Mouse (Mus musculus) MEL (cell line): ENCODE results near the gene Gm20388. TPM values are rescaled to one million over a fixed set of nuclear protein-coding genes. Genes with fewer than 3 reads are reported as not detected.

ENCODE experiments used
- DNase-seq: peaks from one replicate; pipeline ENCODE4 v3.0.0; 2011; ENCODE audit warnings: low read depth, low spot score
- H3K27ac ChIP-seq: 2 replicates; pipeline ENCODE4 v1.5.1; 2012; ENCODE audit warnings: low read depth, mild to moderate bottlenecking, control low read depth, low read length, moderate library complexity; ENCODE audit not compliant: control insufficient read depth
- H3K27me3 ChIP-seq, 2 experiments: fragments of 150-350 bp in 1 of 2; sonication (generic) in 1 of 2; 2 replicates each; pipeline ENCODE4 v1.6.1; 2012; ENCODE audit warnings: low read length in 2 of 2, mild to moderate bottlenecking in 2 of 2, improper control_type of control experiment in 1 of 2, moderate library complexity in 1 of 2; ENCODE audit not compliant: insufficient read depth in 2 of 2, control insufficient read depth in 1 of 2
- H3K36me3 ChIP-seq, 2 experiments: 2 replicates each; pipeline ENCODE4 v1.6.1; 2012 to 2014; ENCODE audit warnings: low read length in 2 of 2, improper control_type of control experiment in 1 of 2, inconsistent platforms in 1 of 2, mild to moderate bottlenecking in 1 of 2; ENCODE audit not compliant: insufficient read depth in 2 of 2, control insufficient read depth in 1 of 2
- H3K4me1 ChIP-seq, 2 experiments: fragments of 150-350 bp in 1 of 2; sonication (generic) in 1 of 2; 2 replicates each; pipeline ENCODE4 v1.6.1; 2012; ENCODE audit warnings: low read length in 2 of 2, improper control_type of control experiment in 1 of 2, mild to moderate bottlenecking in 1 of 2; ENCODE audit not compliant: insufficient read depth in 2 of 2, control insufficient read depth in 1 of 2
- H3K4me3 ChIP-seq, 2 experiments: fragments of 150-350 bp in 1 of 2; sonication (generic) in 1 of 2; 2 replicates each; pipeline ENCODE4 v1.5.1; 2012; ENCODE audit warnings: low read depth in 2 of 2, low read length in 2 of 2, mild to moderate bottlenecking in 2 of 2, moderate library complexity in 2 of 2, control low read depth in 1 of 2, improper control_type of control experiment in 1 of 2; ENCODE audit not compliant: control insufficient read depth in 1 of 2, insufficient read depth in 1 of 2
- H3K79me2 ChIP-seq: 2 replicates; pipeline ENCODE4 v1.6.1; 2012; ENCODE audit warnings: mild to moderate bottlenecking, low read length, moderate library complexity; ENCODE audit not compliant: control insufficient read depth, poor library complexity, insufficient read depth
- H3K9ac ChIP-seq: 2 replicates; pipeline ENCODE4 v1.6.1; 2012; ENCODE audit warnings: low read depth, mild to moderate bottlenecking, control low read depth, low read length, moderate library complexity; ENCODE audit not compliant: control insufficient read depth, poor library complexity, severe bottlenecking
- H3K9me3 ChIP-seq: fragments of 150-350 bp; sonication (generic); replicated peaks from 2 replicates; pipeline ENCODE4 v1.6.1; 2012; ENCODE audit warnings: mild to moderate bottlenecking, low read length, improper control_type of control experiment, moderate library complexity; ENCODE audit not compliant: insufficient read depth
- E2F4 ChIP-seq: IDR thresholded peaks from 2 replicates; pipeline ENCODE4 v1.6.1; 2011; ENCODE audit warnings: low read depth, low read length, improper control_type of control experiment, borderline replicate concordance
- EP300 ChIP-seq, 2 experiments: IDR thresholded peaks; 2 replicates each; pipeline ENCODE4 v1.6.1; 2011; ENCODE audit warnings: improper control_type of control experiment in 2 of 2, low read length in 2 of 2, low read depth in 1 of 2, mild to moderate bottlenecking in 1 of 2
- ETS1 ChIP-seq: IDR thresholded peaks from 2 replicates; pipeline ENCODE4 v1.6.1; 2012; ENCODE audit warnings: low read depth, mild to moderate bottlenecking, inconsistent platforms, low read length, improper control_type of control experiment, moderate library complexity
- HCFC1 ChIP-seq: IDR thresholded peaks from 2 replicates; pipeline ENCODE4 v1.6.1; 2012; ENCODE audit warnings: low read depth, mild to moderate bottlenecking, inconsistent platforms, low read length, improper control_type of control experiment, moderate library complexity
- JUND ChIP-seq: IDR thresholded peaks from 2 replicates; pipeline ENCODE4 v1.6.1; 2011; ENCODE audit warnings: low read depth, mild to moderate bottlenecking, improper control_type of control experiment, low read length
- MAX ChIP-seq: IDR thresholded peaks from 2 replicates; pipeline ENCODE4 v1.6.1; 2011; ENCODE audit warnings: low read length, improper control_type of control experiment
- MYB ChIP-seq: IDR thresholded peaks from 2 replicates; pipeline ENCODE4 v1.6.1; 2011; ENCODE audit warnings: mild to moderate bottlenecking, low read depth, low read length, improper control_type of control experiment
- POLR2A ChIP-seq, 2 experiments: IDR thresholded peaks; 2 replicates each; pipeline ENCODE4 v1.6.1; 2011 to 2012; ENCODE audit warnings: low read length in 2 of 2, mild to moderate bottlenecking in 2 of 2, control low read depth in 1 of 2, improper control_type of control experiment in 1 of 2, low read depth in 1 of 2, moderate library complexity in 1 of 2; ENCODE audit not compliant: control insufficient read depth in 1 of 2, insufficient read depth in 1 of 2, poor library complexity in 1 of 2
- POLR2AphosphoS5 ChIP-seq: IDR thresholded peaks from 2 replicates; pipeline ENCODE4 v1.6.1; 2012; ENCODE audit warnings: low read depth, borderline replicate concordance, mild to moderate bottlenecking, inconsistent platforms, low read length, moderate library complexity, mixed read lengths
- SIN3A ChIP-seq: IDR thresholded peaks from 2 replicates; pipeline ENCODE4 v1.6.1; 2012; ENCODE audit warnings: low read length, improper control_type of control experiment, inconsistent platforms
- TAL1 ChIP-seq: IDR thresholded peaks from 2 replicates; pipeline ENCODE4 v1.6.1; 2012; ENCODE audit warnings: mild to moderate bottlenecking, inconsistent platforms, low read length, moderate library complexity, mixed read lengths
- TBP ChIP-seq: IDR thresholded peaks from 2 replicates; pipeline ENCODE4 v1.8.0; 2011; ENCODE audit warnings: low read depth, low read length, improper control_type of control experiment
- USF1 ChIP-seq: IDR thresholded peaks from 2 replicates; pipeline ENCODE4 v1.6.1; 2014; ENCODE audit warnings: low read depth, mild to moderate bottlenecking, inconsistent platforms, low read length, improper control_type of control experiment, moderate library complexity
- ZNF384 ChIP-seq: IDR thresholded peaks from 2 replicates; pipeline ENCODE4 v1.6.1; 2012; ENCODE audit warnings: low read depth, mild to moderate bottlenecking, inconsistent platforms, low read length, improper control_type of control experiment
- polyA plus RNA-seq, 2 experiments: library from polyadenylated mRNA; stranded (reverse) in 1 of 2; unstranded in 1 of 2; fragments of >175 nt in 1 of 2; fragments of >200 nt in 1 of 2; gene quantifications; 2 replicates each; pipeline versions ENCODE4 v1.2.1 to v1.2.4; 2012; ENCODE audit warnings: low replicate concordance in 2 of 2, low read depth in 1 of 2; ENCODE audit not compliant: insufficient read length in 2 of 2, insufficient read depth in 1 of 2, missing spikeins in 1 of 2
- total RNA-seq: library from RNA; depleted of rRNA; stranded (reverse); fragments of 300-350 nt; gene quantifications from 2 replicates; pipeline ENCODE4 v1.2.3, GENCODE M21; 2012

Gene Gm20388
- total and polyA plus RNA-seq, 3 experiments = 11.1 to 17.8 TPM; not detected in 1

DNA sequence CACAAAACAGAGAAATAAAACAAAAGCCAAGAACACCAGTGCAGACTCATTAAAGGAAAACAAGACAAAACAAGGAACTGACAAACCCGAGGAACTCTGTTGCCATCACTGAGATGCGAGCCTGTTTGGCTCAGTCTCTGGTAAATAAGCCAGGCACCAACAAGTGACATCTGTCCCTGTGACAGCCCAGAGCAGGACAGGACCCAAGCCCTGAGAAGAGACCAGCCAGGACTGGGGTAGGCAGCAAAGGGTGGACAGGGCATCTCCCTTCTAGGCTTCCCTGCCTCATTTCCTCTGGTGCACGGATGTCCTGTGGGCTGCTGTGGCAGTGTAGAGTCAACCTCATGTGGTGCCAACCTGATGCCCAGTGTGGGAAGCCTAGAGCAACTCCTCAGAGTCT, 2752.5 kb downstream of the Gm20388 start:
- TF ChIP-seq USF1 = no peak
- TF ChIP-seq POLR2A (IDR thresholded peaks at IDR 0.05; ENCODE audit: control insufficient read depth in 1 of 2, insufficient read depth in 1 of 2, low read depth in 1 of 2, low read length in 2 of 2, poor library complexity in 1 of 2) = peak in 1 of 2 experiments; percentile 29; a peak in 2 of 4 replicates
- no peak for TF ChIP-seq MAX
- no peak for TF ChIP-seq EP300 (IDR thresholded peaks at IDR 0.05; ENCODE audit: low read depth in 1 of 2, low read length in 2 of 2)
- no peak for TF ChIP-seq MYB
- H3K9ac ChIP-seq = no peak overlapping the region
- H3K4me1 ChIP-seq = peaks cover 14 to 25% of the 10 kb centered on the region in 2 experiments
- H3K27me3 ChIP-seq = no peaks in the 10 kb centered on the region
- H3K27ac ChIP-seq = no peak overlapping the region
- no peaks in the 10 kb centered on the region for H3K9me3 ChIP-seq
- H3K36me3 ChIP-seq = peaks cover 19 to 27% of the 10 kb centered on the region in 2 experiments
- H3K4me3 ChIP-seq = no peak overlapping the region
- no peak for DNase-seq
- H3K79me2 ChIP-seq = peaks cover 91% of the 10 kb centered on the region

DNA sequence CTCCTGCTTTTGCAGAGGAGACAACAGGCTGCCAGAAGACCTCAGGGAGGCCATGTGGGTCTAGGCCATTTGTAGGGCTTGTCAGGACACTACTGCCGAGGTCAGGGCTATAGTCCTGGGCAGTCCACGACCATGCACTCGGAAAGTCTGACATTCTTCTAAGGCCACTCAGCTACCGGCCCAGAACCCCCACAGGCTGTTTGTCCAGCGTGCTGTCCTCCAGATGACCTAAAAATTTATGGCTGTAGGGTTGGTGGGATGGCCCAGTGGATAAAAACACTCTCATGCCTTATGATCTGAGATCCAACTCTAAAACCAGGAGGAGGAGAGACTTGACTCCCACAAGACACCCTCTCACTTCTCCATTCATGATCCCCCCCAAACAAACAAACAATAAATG, 2753.0 kb downstream of the Gm20388 start:
- Histone ChIP-seq H3K4me3 (no peak overlapping the region), H3K79me2 (peaks cover 90% of the 10 kb centered on the region), H3K9me3 (no peaks in the 10 kb centered on the region), H3K4me1 (peaks cover 14 to 29% of the 10 kb centered on the region in 2 experiments), H3K27ac (no peak overlapping the region), H3K36me3 (peaks cover 17 to 28% of the 10 kb centered on the region in 2 experiments), H3K27me3 (no peaks in the 10 kb centered on the region), H3K9ac (no peak overlapping the region)
- no peak for TF ChIP-seq ZNF384
- peak in 1 of 2 experiments; percentile 11; a peak in 1 of 4 replicates for TF ChIP-seq POLR2A (IDR thresholded peaks at IDR 0.05; ENCODE audit: control insufficient read depth in 1 of 2, insufficient read depth in 1 of 2, low read depth in 1 of 2, low read length in 2 of 2, poor library complexity in 1 of 2)
- DNase-seq = no peak

DNA sequence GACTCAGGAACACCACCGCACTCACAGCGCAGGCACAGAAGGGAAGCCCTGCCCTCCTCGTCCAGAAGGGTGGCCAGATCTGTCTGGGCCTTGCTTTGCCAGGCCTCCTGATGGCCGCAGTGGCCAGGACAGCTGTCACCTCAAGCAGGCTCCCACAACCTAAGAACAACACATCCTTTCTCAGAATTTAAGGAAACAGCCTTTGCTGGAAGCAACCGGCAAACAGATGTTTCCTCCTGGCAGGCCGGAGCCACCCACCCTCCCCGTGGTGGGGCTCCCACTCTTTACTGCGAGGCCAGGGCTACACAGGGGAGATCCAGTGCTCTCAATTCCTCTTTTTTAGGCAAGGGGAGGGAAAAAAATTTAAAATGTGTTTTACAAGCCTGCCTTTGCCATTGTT, 2754.6 kb downstream of the Gm20388 start:
- H3K27ac ChIP-seq = no peak overlapping the region
- peaks cover 14 to 40% of the 10 kb centered on the region in 2 experiments for H3K4me1 ChIP-seq
- no peaks in the 10 kb centered on the region for H3K27me3 ChIP-seq
- H3K36me3 ChIP-seq = peaks cover 20 to 39% of the 10 kb centered on the region in 2 experiments
- H3K9ac ChIP-seq = no peak overlapping the region
- no peak for DNase-seq
- no peak overlapping the region for H3K4me3 ChIP-seq
- H3K9me3 ChIP-seq = no peaks in the 10 kb centered on the region
- peaks cover 87% of the 10 kb centered on the region for H3K79me2 ChIP-seq
- TF ChIP-seq ETS1 (no peak), JUND (no peak), EP300 (IDR thresholded peaks at IDR 0.05; ENCODE audit: low read depth in 1 of 2, low read length in 2 of 2) (no peak), TAL1 (no peak), MAX (no peak), TBP (no peak), POLR2AphosphoS5 (no peak), E2F4 (no peak), SIN3A (no peak; the same call in 1 of the 2 replicates), HCFC1 (no peak)
